Mouse (Mus musculus) C2C12 (cell line): ENCODE data around the gene Cd300e.

ENCODE experiments used
- CEBPB ChIP-seq: IDR thresholded peaks from one replicate; pipeline ENCODE4 v1.6.1; 2011; ENCODE audit warnings: low read depth, mild to moderate bottlenecking, control low read depth, moderate library complexity
- CTCF ChIP-seq: IDR thresholded peaks from one replicate; pipeline ENCODE4 v1.5.1; 2011; ENCODE audit not compliant: control insufficient read depth, insufficient read depth, insufficient read length
- USF1 ChIP-seq: IDR thresholded peaks from one replicate; pipeline ENCODE4 v1.6.1; 2011; ENCODE audit warnings: low read depth, mild to moderate bottlenecking, control low read depth, moderate library complexity

GRCm38 (mm10) chr11:115081373-115081772 is 19.4 kb upstream of the Cd300e start:
- TF ChIP-seq USF1: no peak
- TF ChIP-seq CTCF: no peak
- TF ChIP-seq CEBPB: no peak
